Mouse (Mus musculus): Measurements from ENCODE around the gene Ccdc163.
A peak's percentile ranks its signal among the peaks of the same experiment; 100 is the strongest.

- TF ChIP-seq CTCF (IDR thresholded peaks at IDR 0.05; ENCODE audit: low read depth) (peak; percentile 29; the same call in 1 of the 2 replicates), EP300 (IDR thresholded peaks at IDR 0.05; ENCODE audit: low read depth) (no peak)
These were observed 86.0 kb downstream of the Ccdc163 start for GRCm38 (mm10) chr4:116794273-116794672.

Data from heart, postnatal 0 days (tissue).